Mouse (Mus musculus): ENCODE data around the gene Prlh.
A peak's percentile ranks its signal among the peaks of the same experiment; 100 is the strongest.

DNA sequence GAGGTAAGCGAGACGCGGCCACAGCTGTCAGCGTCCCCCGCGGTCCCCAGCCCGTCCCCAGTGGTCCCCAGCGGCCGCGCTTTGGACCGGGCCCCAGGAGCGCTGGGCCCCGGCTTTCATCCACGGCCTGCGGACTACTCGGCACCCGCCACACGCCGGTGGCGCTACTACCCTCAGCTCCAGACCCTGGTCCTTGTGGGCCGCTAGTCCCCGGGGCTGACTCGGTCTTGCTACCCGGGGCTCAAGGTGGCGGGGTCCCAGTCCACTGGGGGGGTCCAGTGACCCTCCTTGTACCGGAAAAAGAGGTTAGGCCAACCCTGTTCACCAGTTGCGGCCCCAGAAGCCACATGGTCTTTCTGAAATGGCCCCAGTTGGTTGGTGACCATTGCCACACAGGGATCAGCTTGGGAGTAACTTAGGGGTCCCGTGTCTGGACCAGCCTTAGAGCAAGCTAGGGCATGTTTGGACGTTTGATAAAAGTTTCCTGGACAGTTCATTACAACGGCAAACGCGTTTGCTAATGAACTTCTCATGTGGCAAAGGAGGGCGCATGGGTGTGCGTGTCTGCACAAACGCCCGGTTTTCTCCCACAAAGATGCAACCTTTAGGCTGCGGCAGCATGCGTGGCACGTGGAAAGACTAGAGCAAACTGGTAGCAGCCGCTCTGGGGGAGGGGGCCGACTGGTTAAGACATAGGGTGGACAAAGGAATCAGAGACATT, 46.1 kb downstream of the Prlh start:
- 0 out of 2 replicates have a peak, but pooled peaks have one; percentile 4 for TF ChIP-seq CTCF (IDR thresholded peaks at IDR 0.05; ENCODE audit: insufficient read depth, low read depth, low read length)
- TF ChIP-seq POLR2A (IDR thresholded peaks at IDR 0.05; ENCODE audit: insufficient read depth, low read depth, low read length): no peak

All from olfactory bulb, adult 2 months (tissue).